Mouse (Mus musculus) G1E (cell line): ENCODE measurements at regions not wholly inside any gene's neighbourhood (a gene's known extent, or its start where the extent isn't known, plus 50 kb on each side); places are given as distances from the start of the nearest gene placed in this dataset.
A peak's percentile ranks its signal among the peaks of the same experiment; 100 is the strongest.
"Not testable (repeated sequence)": the region's sequence is repeated elsewhere in the genome, so short reads cannot be mapped to it uniquely, and the experiment has no call there.

Experiments
- ATAC-seq: 2 replicates; pipeline ENCODE4 v1.8.0; 2016; ENCODE audit warnings: mild to moderate bottlenecking; ENCODE audit not compliant: insufficient number of reproducible peaks, poor library complexity, low FRiP score, severe bottlenecking; ENCODE audit errors: extremely low read depth
- DNase-seq: peaks from one replicate; pipeline ENCODE4 v3.0.0; 2012; ENCODE audit warnings: low spot score
- H3K27me3 ChIP-seq: 2 replicates; pipeline ENCODE4 v1.6.1; 2012; ENCODE audit warnings: mild to moderate bottlenecking, low read length, inconsistent platforms; ENCODE audit not compliant: insufficient read depth
- H3K36me3 ChIP-seq: replicated peaks from 2 replicates; pipeline ENCODE3; 2012; ENCODE audit warnings: mild to moderate bottlenecking, inconsistent platforms
- H3K4me1 ChIP-seq: 2 replicates; pipeline ENCODE4 v1.6.1; 2012; ENCODE audit warnings: low read depth, low read length, inconsistent platforms, mixed read lengths; ENCODE audit not compliant: insufficient read depth
- H3K4me3 ChIP-seq: 2 replicates; pipeline ENCODE4 v1.5.1; 2012; ENCODE audit warnings: low read depth, mild to moderate bottlenecking, inconsistent platforms, low read length, moderate library complexity, mixed read lengths
- H3K9me3 ChIP-seq: replicated peaks from 2 replicates; pipeline ENCODE4 v1.6.1; 2012; ENCODE audit warnings: inconsistent platforms
- CTCF ChIP-seq: IDR thresholded peaks from 2 replicates; pipeline ENCODE4 v1.5.1; 2012; ENCODE audit warnings: low read depth, low read length, inconsistent platforms, mixed read lengths
- GATA1 ChIP-seq: IDR thresholded peaks from 2 replicates; pipeline ENCODE4 v1.6.1; 2012; ENCODE audit warnings: borderline replicate concordance, low read length, inconsistent platforms, mixed read lengths
- GATA2 ChIP-seq: IDR thresholded peaks from 2 replicates; pipeline ENCODE4 v1.6.1; 2012; ENCODE audit warnings: low read depth, low read length, inconsistent platforms, borderline replicate concordance
- POLR2AphosphoS5 ChIP-seq: IDR thresholded peaks from 2 replicates; pipeline ENCODE4 v1.6.1; 2012; ENCODE audit warnings: low read depth, low read length, inconsistent platforms; ENCODE audit not compliant: insufficient replicate concordance
- TAL1 ChIP-seq: conservative IDR thresholded peaks from 2 replicates; pipeline ENCODE4 v1.6.1; 2012; ENCODE audit warnings: low read depth, low read length, inconsistent platforms, mixed read lengths

- not testable (repeated sequence) for H3K9me3 ChIP-seq, H3K4me3 ChIP-seq, H3K27me3 ChIP-seq, H3K36me3 ChIP-seq
- 0 out of 2 replicates have a peak, but pooled peaks have one; percentile 15 for ATAC-seq
- peaks cover 14% of the 10 kb centered on the region for H3K4me1 ChIP-seq
- peak; percentile 2 for DNase-seq
Measured at GRCm38 (mm10) chr6:18566934-18567333, 52.3 kb upstream of the Cttnbp2 start.

- peaks cover 12% of the 10 kb centered on the region for H3K4me1 ChIP-seq
- DNase-seq: no peak
- H3K4me3 ChIP-seq: no peak overlapping the region
- no peaks in the 10 kb centered on the region for H3K36me3 ChIP-seq
- H3K9me3 ChIP-seq: no peaks in the 10 kb centered on the region
- ATAC-seq: no peak
- no peak for TF ChIP-seq CTCF
- TF ChIP-seq POLR2AphosphoS5: no peak
- TF ChIP-seq GATA1: no peak
- no peak for TF ChIP-seq TAL1
- TF ChIP-seq GATA2: no peak
- H3K27me3 ChIP-seq: no peaks in the 10 kb centered on the region
Measured at GRCm38 (mm10) chr6:18569221-18569620, 54.6 kb upstream of the Cttnbp2 start.

GRCm38 (mm10) chr6:18578501-18578900 lies 63.9 kb upstream of the Cttnbp2 start:
- TF ChIP-seq TAL1 (no peak), GATA1 (no peak), GATA2 (no peak), POLR2AphosphoS5 (no peak), CTCF (no peak)
- H3K4me3 ChIP-seq: no peak overlapping the region

GRCm38 (mm10) chr6:18589436-18589835 lies 74.8 kb upstream of the Cttnbp2 start:
- Histone ChIP-seq H3K4me1 (no peaks in the 10 kb centered on the region), H3K36me3 (no peaks in the 10 kb centered on the region), H3K27me3 (no peaks in the 10 kb centered on the region), H3K4me3 (no peak overlapping the region), H3K9me3 (no peaks in the 10 kb centered on the region)
- no peak for DNase-seq
- TF ChIP-seq TAL1 (no peak), GATA1 (no peak), CTCF (no peak), GATA2 (no peak), POLR2AphosphoS5 (no peak)
- no peak for ATAC-seq

More at GRCm38 (mm10) chr6:18578501-18578900, 63.9 kb upstream of the Cttnbp2 start:
- no peaks in the 10 kb centered on the region for H3K27me3 ChIP-seq
- H3K36me3 ChIP-seq: no peaks in the 10 kb centered on the region
- no peak for DNase-seq
- no peaks in the 10 kb centered on the region for H3K9me3 ChIP-seq
- H3K4me1 ChIP-seq: no peaks in the 10 kb centered on the region
- ATAC-seq: no peak

- no peak for ATAC-seq
- Histone ChIP-seq H3K4me1 (no peaks in the 10 kb centered on the region), H3K27me3 (no peaks in the 10 kb centered on the region), H3K9me3 (no peaks in the 10 kb centered on the region), H3K36me3 (no peaks in the 10 kb centered on the region), H3K4me3 (no peak overlapping the region)
- TF ChIP-seq POLR2AphosphoS5 (no peak), GATA1 (no peak)
- DNase-seq: no peak
Measured at GRCm38 (mm10) chr6:18596680-18597079, 82.0 kb upstream of the Cttnbp2 start.

- Histone ChIP-seq H3K9me3 (no peaks in the 10 kb centered on the region), H3K4me3 (no peak overlapping the region), H3K36me3 (no peaks in the 10 kb centered on the region), H3K4me1 (no peaks in the 10 kb centered on the region), H3K27me3 (no peaks in the 10 kb centered on the region)
- no peak for TF ChIP-seq GATA2
- no peak for TF ChIP-seq POLR2AphosphoS5
- no peak for TF ChIP-seq TAL1
- no peak for ATAC-seq
- DNase-seq: no peak
Measured at GRCm38 (mm10) chr6:18599626-18600025, 85.0 kb upstream of the Cttnbp2 start.

- DNase-seq: no peak
- Histone ChIP-seq H3K27me3 (no peaks in the 10 kb centered on the region), H3K9me3 (no peaks in the 10 kb centered on the region), H3K36me3 (no peaks in the 10 kb centered on the region), H3K4me3 (no peak overlapping the region), H3K4me1 (no peaks in the 10 kb centered on the region)
- no peak for ATAC-seq
- no peak for TF ChIP-seq GATA1
- TF ChIP-seq TAL1: no peak
- TF ChIP-seq CTCF: no peak
- TF ChIP-seq GATA2: no peak
- no peak for TF ChIP-seq POLR2AphosphoS5
Measured at GRCm38 (mm10) chr6:18601926-18602325, 87.3 kb upstream of the Cttnbp2 start.
